Mouse (Mus musculus): ENCODE measurements around the gene Tent2.

DNA sequence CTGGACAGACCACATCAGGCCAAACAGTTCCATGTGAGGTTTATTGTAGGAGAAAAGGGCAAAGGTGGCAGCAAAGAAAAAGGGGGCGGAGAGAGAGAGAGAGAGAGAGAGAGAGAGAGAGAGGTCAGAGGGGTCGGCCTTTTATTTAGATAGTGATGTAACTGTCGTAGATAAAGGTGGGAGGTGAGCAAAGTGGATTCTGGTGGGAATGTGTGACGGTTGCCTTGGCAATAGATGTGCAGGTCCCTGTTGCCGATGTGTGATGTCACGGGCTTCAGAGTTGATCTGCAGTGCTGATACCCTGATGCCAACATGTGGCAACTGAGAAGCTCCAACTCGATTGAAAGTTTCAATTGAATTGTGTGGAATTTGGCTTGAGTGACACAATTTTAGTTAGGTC, 40.1 kb upstream of the Tent2 start:
- no peak for TF ChIP-seq CTCF (IDR thresholded peaks at IDR 0.05)
- TF ChIP-seq EP300 (IDR thresholded peaks at IDR 0.05), result no peak

Data from lung, postnatal 0 days (tissue).